Mouse (Mus musculus) hindbrain, embryonic 12.5 days (tissue): ENCODE results near the gene Fut8. TPM values are rescaled to one million over a fixed set of nuclear protein-coding genes. Genes with fewer than 3 reads are reported as not detected.

Experiments
- ATAC-seq: fragments of 200-750 bp; cut with Nextera tagmentation; 2 replicates; pipeline ENCODE4 v1.8.0; 2017; ENCODE audit warnings: moderate TSS enrichment; ENCODE audit not compliant: low FRiP score
- H3K27ac ChIP-seq: fragments of 300-500 bp; sonication (generic); 2 replicates; pipeline ENCODE4 v1.5.1; 2016; ENCODE audit warnings: mild to moderate bottlenecking
- H3K27me3 ChIP-seq: fragments of 300-500 bp; sonication (generic); 2 replicates; pipeline ENCODE4 v1.6.1; 2016; ENCODE audit warnings: mild to moderate bottlenecking
- H3K36me3 ChIP-seq: fragments of 300-500 bp; sonication (generic); 2 replicates; pipeline ENCODE4 v1.6.1; 2016; ENCODE audit warnings: mild to moderate bottlenecking
- H3K4me1 ChIP-seq: fragments of 300-500 bp; sonication (generic); 2 replicates; pipeline ENCODE4 v1.6.1; 2016
- H3K4me2 ChIP-seq: fragments of 300-500 bp; sonication (generic); replicated peaks from 2 replicates; pipeline ENCODE4 v1.6.1; 2016; ENCODE audit warnings: mild to moderate bottlenecking
- H3K4me3 ChIP-seq: fragments of 300-500 bp; sonication (generic); 2 replicates; pipeline ENCODE4 v1.5.1; 2016; ENCODE audit warnings: mild to moderate bottlenecking
- H3K9ac ChIP-seq: fragments of 300-500 bp; sonication (generic); 2 replicates; pipeline ENCODE4 v1.6.1; 2016; ENCODE audit warnings: mild to moderate bottlenecking, moderate library complexity
- H3K9me3 ChIP-seq: fragments of 300-500 bp; sonication (generic); replicated peaks from 2 replicates; pipeline ENCODE4 v1.6.1; 2016; ENCODE audit warnings: mild to moderate bottlenecking
- WGBS: fragments of 180-500 bp; shearing (Covaris S2); methylation state at CpG from one replicate; pipeline ENCODE4 v1.1.7; 2016; 5-methylcytosine and 5-hydroxymethylcytosine counted together
- polyA plus RNA-seq: library from polyadenylated mRNA; unstranded; fragments of >200 nt; fragmentation: Nextera tagmentation; extraction: Ambion mirVana; gene quantifications from 2 replicates; pipeline ENCODE4 v1.2.1, GENCODE M21; 2016

Gene Fut8
- polyA plus RNA-seq, 1 experiment from 2014 or later: 45.5 TPM

- WGBS: 92% methylated on average over 3 of the region's 3 CpGs
- no peaks in the 10 kb centered on the region for H3K27me3 ChIP-seq
- no peak overlapping the region for H3K4me3 ChIP-seq
- H3K4me2 ChIP-seq: no peak overlapping the region
- H3K27ac ChIP-seq: no peak overlapping the region
- ATAC-seq: no peak
- H3K9me3 ChIP-seq: no peaks in the 10 kb centered on the region
- H3K9ac ChIP-seq: no peak overlapping the region
- no peaks in the 10 kb centered on the region for H3K4me1 ChIP-seq
- no peaks in the 10 kb centered on the region for H3K36me3 ChIP-seq
These were observed 253.6 kb downstream of the Fut8 start for GRCm38 (mm10) chr12:77491478-77491877.

GRCm38 (mm10) chr12:77495781-77496180 is 257.9 kb downstream of the Fut8 start:
- ATAC-seq: no peak
- WGBS: 91% methylated on average over 1 of the region's 1 CpGs

GRCm38 (mm10) chr12:77498153-77498552 is 260.2 kb downstream of the Fut8 start:
- WGBS: 71% methylated on average over 2 of the region's 2 CpGs
- H3K4me3 ChIP-seq: no peak overlapping the region
- H3K4me1 ChIP-seq: no peaks in the 10 kb centered on the region
- no peaks in the 10 kb centered on the region for H3K9me3 ChIP-seq
- H3K27me3 ChIP-seq: no peaks in the 10 kb centered on the region
- no peak overlapping the region for H3K4me2 ChIP-seq
- H3K9ac ChIP-seq: no peak overlapping the region
- no peak overlapping the region for H3K27ac ChIP-seq
- ATAC-seq: 0 out of 2 replicates have a peak, but pooled peaks have one; percentile 2
- H3K36me3 ChIP-seq: no peaks in the 10 kb centered on the region

More at GRCm38 (mm10) chr12:77495781-77496180, 257.9 kb downstream of the Fut8 start:
- Histone ChIP-seq H3K4me3 (no peak overlapping the region), H3K27ac (no peak overlapping the region), H3K27me3 (no peaks in the 10 kb centered on the region), H3K4me1 (no peaks in the 10 kb centered on the region), H3K36me3 (no peaks in the 10 kb centered on the region), H3K9me3 (no peaks in the 10 kb centered on the region), H3K9ac (no peak overlapping the region), H3K4me2 (no peak overlapping the region)

- no peak for ATAC-seq
- no peak overlapping the region for H3K9ac ChIP-seq
- 73% methylated on average over 5 of the region's 5 CpGs for WGBS
- no peaks in the 10 kb centered on the region for H3K9me3 ChIP-seq
- H3K4me3 ChIP-seq: no peak overlapping the region
- H3K36me3 ChIP-seq: no peaks in the 10 kb centered on the region
- no peak overlapping the region for H3K4me2 ChIP-seq
- no peaks in the 10 kb centered on the region for H3K4me1 ChIP-seq
- H3K27me3 ChIP-seq: no peaks in the 10 kb centered on the region
- no peak overlapping the region for H3K27ac ChIP-seq
These were observed 262.6 kb downstream of the Fut8 start for GRCm38 (mm10) chr12:77500439-77501055.

GRCm38 (mm10) chr12:77501466-77502240 is 263.7 kb downstream of the Fut8 start:
- Histone ChIP-seq H3K27ac (no peak overlapping the region), H3K4me2 (no peak overlapping the region), H3K36me3 (no peaks in the 10 kb centered on the region), H3K4me1 (no peaks in the 10 kb centered on the region), H3K27me3 (no peaks in the 10 kb centered on the region), H3K4me3 (no peak overlapping the region), H3K9me3 (no peaks in the 10 kb centered on the region), H3K9ac (no peak overlapping the region)
- ATAC-seq: 0 out of 2 replicates have a peak, but pooled peaks have one; percentile 40
- WGBS: 50% methylated on average over 7 of the region's 7 CpGs

GRCm38 (mm10) chr12:77502243-77502642 is 264.3 kb downstream of the Fut8 start:
- Histone ChIP-seq H3K9me3 (no peaks in the 10 kb centered on the region), H3K27me3 (no peaks in the 10 kb centered on the region), H3K27ac (no peak overlapping the region), H3K4me3 (no peak overlapping the region), H3K9ac (no peak overlapping the region), H3K36me3 (no peaks in the 10 kb centered on the region), H3K4me1 (no peaks in the 10 kb centered on the region), H3K4me2 (no peak overlapping the region)
- WGBS: 89% methylated on average over 3 of the region's 3 CpGs
- ATAC-seq: no peak

- Histone ChIP-seq H3K4me3 (no peak overlapping the region), H3K4me1 (no peaks in the 10 kb centered on the region), H3K9me3 (no peaks in the 10 kb centered on the region), H3K9ac (no peak overlapping the region), H3K36me3 (no peaks in the 10 kb centered on the region), H3K27me3 (no peaks in the 10 kb centered on the region), H3K27ac (no peak overlapping the region), H3K4me2 (no peak overlapping the region)
- no peak for ATAC-seq
- WGBS: 78% methylated on average over 2 of the region's 2 CpGs
These were observed 267.5 kb downstream of the Fut8 start for GRCm38 (mm10) chr12:77505431-77505830.

GRCm38 (mm10) chr12:77507770-77508169 is 269.8 kb downstream of the Fut8 start:
- H3K4me1 ChIP-seq: no peaks in the 10 kb centered on the region
- no peak overlapping the region for H3K9ac ChIP-seq
- no peak overlapping the region for H3K4me3 ChIP-seq
- no peak overlapping the region for H3K27ac ChIP-seq
- H3K36me3 ChIP-seq: no peaks in the 10 kb centered on the region
- H3K27me3 ChIP-seq: no peaks in the 10 kb centered on the region
- no peaks in the 10 kb centered on the region for H3K9me3 ChIP-seq
- no peak for ATAC-seq
- 92% methylated on average over 24 of the region's 24 CpGs for WGBS
- H3K4me2 ChIP-seq: no peak overlapping the region

- 63% methylated on average over 7 of the region's 7 CpGs for WGBS
- H3K9me3 ChIP-seq: no peaks in the 10 kb centered on the region
These were observed 272.8 kb downstream of the Fut8 start for GRCm38 (mm10) chr12:77510758-77511157.

GRCm38 (mm10) chr12:77511206-77511605 is 273.3 kb downstream of the Fut8 start:
- 65% methylated on average over 9 of the region's 9 CpGs for WGBS
- Histone ChIP-seq H3K9me3 (no peaks in the 10 kb centered on the region), H3K27ac (no peak overlapping the region), H3K36me3 (no peaks in the 10 kb centered on the region), H3K9ac (no peak overlapping the region), H3K4me1 (no peaks in the 10 kb centered on the region), H3K27me3 (no peaks in the 10 kb centered on the region), H3K4me3 (no peak overlapping the region), H3K4me2 (no peak overlapping the region)
- ATAC-seq: no peak

More at GRCm38 (mm10) chr12:77510758-77511157, 272.8 kb downstream of the Fut8 start:
- no peak overlapping the region for H3K27ac ChIP-seq
- H3K4me3 ChIP-seq: no peak overlapping the region
- no peak overlapping the region for H3K9ac ChIP-seq
- no peak overlapping the region for H3K4me2 ChIP-seq
- ATAC-seq: no peak
- H3K36me3 ChIP-seq: no peaks in the 10 kb centered on the region
- no peaks in the 10 kb centered on the region for H3K4me1 ChIP-seq
- no peaks in the 10 kb centered on the region for H3K27me3 ChIP-seq

GRCm38 (mm10) chr12:77511631-77512030 is 273.7 kb downstream of the Fut8 start:
- no peaks in the 10 kb centered on the region for H3K9me3 ChIP-seq
- H3K4me3 ChIP-seq: no peak overlapping the region
- no peak overlapping the region for H3K27ac ChIP-seq
- H3K4me2 ChIP-seq: no peak overlapping the region
- WGBS: 86% methylated on average over 3 of the region's 3 CpGs
- H3K9ac ChIP-seq: no peak overlapping the region
- H3K4me1 ChIP-seq: no peaks in the 10 kb centered on the region
- no peaks in the 10 kb centered on the region for H3K27me3 ChIP-seq
- ATAC-seq: no peak
- no peaks in the 10 kb centered on the region for H3K36me3 ChIP-seq

GRCm38 (mm10) chr12:77516805-77517204 is 278.9 kb downstream of the Fut8 start:
- Histone ChIP-seq H3K9me3 (no peaks in the 10 kb centered on the region), H3K4me3 (no peak overlapping the region), H3K4me1 (no peaks in the 10 kb centered on the region), H3K27ac (no peak overlapping the region), H3K27me3 (no peaks in the 10 kb centered on the region), H3K4me2 (no peak overlapping the region), H3K36me3 (no peaks in the 10 kb centered on the region), H3K9ac (no peak overlapping the region)
- 72% methylated on average over 6 of the region's 6 CpGs for WGBS
- ATAC-seq: no peak

GRCm38 (mm10) chr12:77517691-77518090 is 279.8 kb downstream of the Fut8 start:
- no peaks in the 10 kb centered on the region for H3K4me1 ChIP-seq
- H3K27me3 ChIP-seq: no peaks in the 10 kb centered on the region
- no peaks in the 10 kb centered on the region for H3K36me3 ChIP-seq
- no peaks in the 10 kb centered on the region for H3K9me3 ChIP-seq
- H3K9ac ChIP-seq: no peak overlapping the region
- no peak overlapping the region for H3K27ac ChIP-seq
- no peak for ATAC-seq
- WGBS: 80% methylated on average over 12 of the region's 12 CpGs
- no peak overlapping the region for H3K4me3 ChIP-seq
- H3K4me2 ChIP-seq: no peak overlapping the region
